Mouse (Mus musculus) liver, adult 2 months (tissue): ENCODE results near the gene Actc1.

Experiments
- CTCF ChIP-seq: fragments of 200-500 bp; IDR thresholded peaks from 2 replicates; pipeline ENCODE4 v1.5.1; 2011; ENCODE audit warnings: low read depth, low read length, control low read depth
- POLR2A ChIP-seq: fragments of 200-500 bp; IDR thresholded peaks from 2 replicates; pipeline ENCODE4 v1.6.1; 2011; ENCODE audit warnings: low read length, control low read depth; ENCODE audit not compliant: insufficient read depth; ENCODE audit errors: extremely low read depth

GRCm38 (mm10) chr2:114102471-114102870, 49.1 kb upstream of the Actc1 start:
- no peak for TF ChIP-seq CTCF
- no peak for TF ChIP-seq POLR2A
